Mouse (Mus musculus): ENCODE measurements around the gene Gm4792. TPM values are rescaled to one million over a fixed set of nuclear protein-coding genes. Genes with fewer than 3 reads are reported as not detected.

Gene Gm4792
- polyA plus RNA-seq, 1 experiment from 2014 or later: not detected

DNA sequence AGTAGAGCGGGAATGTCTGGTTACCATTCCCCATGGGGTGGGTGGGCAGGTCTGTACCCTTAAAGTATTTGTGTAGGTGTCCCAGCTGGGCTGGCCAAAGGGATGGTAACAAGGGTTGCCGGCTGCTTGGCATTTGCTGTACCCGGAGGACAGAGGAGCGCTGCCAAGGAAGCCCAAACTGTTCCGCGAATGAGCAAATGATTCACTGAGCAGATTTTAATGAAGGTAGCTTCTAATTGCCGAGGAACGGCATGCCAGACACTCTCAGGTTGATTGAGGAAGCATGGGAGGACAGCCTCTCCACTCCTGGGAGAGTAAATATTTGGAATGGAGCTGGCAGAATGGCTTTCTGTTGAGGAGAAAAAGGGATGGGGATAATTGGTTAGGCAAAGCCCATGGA is 16.3 kb downstream of the Gm4792 start:
- WGBS: 92% methylated on average over 8 of the region's 8 CpGs

DNA sequence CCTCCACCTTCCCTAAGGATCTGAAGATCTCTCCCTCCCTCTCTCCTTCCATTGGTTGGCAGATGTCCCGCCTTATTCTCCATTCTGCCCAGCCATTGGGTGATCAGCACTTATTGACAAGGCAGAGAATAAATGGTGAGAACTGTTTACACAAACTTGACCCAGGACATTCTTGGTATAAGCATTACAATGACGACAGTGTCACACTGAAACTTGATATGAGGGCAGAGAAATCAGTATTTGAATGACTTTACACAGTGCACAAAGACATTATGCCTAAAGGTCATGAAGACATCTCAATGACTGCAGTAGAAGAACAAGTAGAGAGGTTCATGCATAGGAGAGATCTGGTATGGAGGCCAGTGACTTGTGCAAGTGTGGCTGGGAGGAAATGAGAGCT is 22.0 kb downstream of the Gm4792 start:
- H3K27me3 ChIP-seq (ENCODE audit: control insufficient read depth, insufficient read depth, low read length): no peaks in the 10 kb centered on the region
- WGBS: 59% methylated on average over 2 of the region's 2 CpGs
- no peak overlapping the region for H3K27ac ChIP-seq (ENCODE audit: low read depth, low read length)
- no peak overlapping the region for H3K9ac ChIP-seq (ENCODE audit: low read length)
- H3K9me3 ChIP-seq (ENCODE audit: control insufficient read depth, low read length): no peaks in the 10 kb centered on the region
- no peaks in the 10 kb centered on the region for H3K4me1 ChIP-seq (ENCODE audit: control insufficient read depth, insufficient read depth, low read length)
- H3K36me3 ChIP-seq (ENCODE audit: control insufficient read depth, insufficient read depth, low read length): no peaks in the 10 kb centered on the region
- no peak overlapping the region for H3K4me3 ChIP-seq (ENCODE audit: low read depth, low read length)
- ATAC-seq (ENCODE audit: low FRiP score) (no peak), DNase-seq (ENCODE audit: low spot score, missing footprints) (no peak)
- no peak overlapping the region for H3K4me2 ChIP-seq

More for the DNA sequence above, 16.3 kb downstream of the Gm4792 start:
- no peak for ATAC-seq (ENCODE audit: low FRiP score)
- Histone ChIP-seq H3K4me3 (ENCODE audit: low read depth, low read length) (no peak overlapping the region), H3K9me3 (ENCODE audit: control insufficient read depth, low read length) (no peaks in the 10 kb centered on the region), H3K4me2 (no peak overlapping the region), H3K9ac (ENCODE audit: low read length) (no peak overlapping the region), H3K36me3 (ENCODE audit: control insufficient read depth, insufficient read depth, low read length) (no peaks in the 10 kb centered on the region), H3K27ac (ENCODE audit: low read depth, low read length) (no peak overlapping the region), H3K4me1 (ENCODE audit: control insufficient read depth, insufficient read depth, low read length) (no peaks in the 10 kb centered on the region), H3K27me3 (ENCODE audit: control insufficient read depth, insufficient read depth, low read length) (no peaks in the 10 kb centered on the region)
- DNase-seq (ENCODE audit: low spot score, missing footprints): no peak

DNA sequence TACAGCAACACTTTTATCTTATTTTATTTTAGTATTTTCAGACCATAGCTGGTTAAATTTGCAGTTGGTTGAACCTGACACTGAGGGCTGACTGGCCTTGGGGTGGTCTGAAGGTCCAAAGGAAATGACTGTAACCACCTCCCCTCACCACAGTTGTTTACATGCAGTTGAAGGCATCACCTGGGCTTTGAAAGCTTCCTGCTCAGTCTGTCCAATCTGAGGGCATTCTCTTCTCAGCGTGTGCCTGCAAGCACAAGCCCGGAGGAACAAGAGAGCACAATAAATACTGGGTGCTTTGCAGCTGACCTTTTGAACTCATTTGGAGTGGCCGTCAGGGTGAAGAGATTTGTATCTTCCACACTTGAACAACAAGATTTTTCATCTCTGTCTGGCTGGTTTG is 23.2 kb downstream of the Gm4792 start:
- H3K4me2 ChIP-seq: no peak overlapping the region
- H3K36me3 ChIP-seq (ENCODE audit: control insufficient read depth, insufficient read depth, low read length): no peaks in the 10 kb centered on the region
- H3K9me3 ChIP-seq (ENCODE audit: control insufficient read depth, low read length): no peaks in the 10 kb centered on the region
- H3K9ac ChIP-seq (ENCODE audit: low read length): no peak overlapping the region
- no peak for ATAC-seq (ENCODE audit: low FRiP score)
- no peak overlapping the region for H3K27ac ChIP-seq (ENCODE audit: low read depth, low read length)
- H3K4me3 ChIP-seq (ENCODE audit: low read depth, low read length): no peak overlapping the region
- no peaks in the 10 kb centered on the region for H3K4me1 ChIP-seq (ENCODE audit: control insufficient read depth, insufficient read depth, low read length)
- DNase-seq (ENCODE audit: low spot score, missing footprints): no peak
- H3K27me3 ChIP-seq (ENCODE audit: control insufficient read depth, insufficient read depth, low read length): no peaks in the 10 kb centered on the region
- WGBS: 32% methylated on average over 3 of the region's 3 CpGs

DNA sequence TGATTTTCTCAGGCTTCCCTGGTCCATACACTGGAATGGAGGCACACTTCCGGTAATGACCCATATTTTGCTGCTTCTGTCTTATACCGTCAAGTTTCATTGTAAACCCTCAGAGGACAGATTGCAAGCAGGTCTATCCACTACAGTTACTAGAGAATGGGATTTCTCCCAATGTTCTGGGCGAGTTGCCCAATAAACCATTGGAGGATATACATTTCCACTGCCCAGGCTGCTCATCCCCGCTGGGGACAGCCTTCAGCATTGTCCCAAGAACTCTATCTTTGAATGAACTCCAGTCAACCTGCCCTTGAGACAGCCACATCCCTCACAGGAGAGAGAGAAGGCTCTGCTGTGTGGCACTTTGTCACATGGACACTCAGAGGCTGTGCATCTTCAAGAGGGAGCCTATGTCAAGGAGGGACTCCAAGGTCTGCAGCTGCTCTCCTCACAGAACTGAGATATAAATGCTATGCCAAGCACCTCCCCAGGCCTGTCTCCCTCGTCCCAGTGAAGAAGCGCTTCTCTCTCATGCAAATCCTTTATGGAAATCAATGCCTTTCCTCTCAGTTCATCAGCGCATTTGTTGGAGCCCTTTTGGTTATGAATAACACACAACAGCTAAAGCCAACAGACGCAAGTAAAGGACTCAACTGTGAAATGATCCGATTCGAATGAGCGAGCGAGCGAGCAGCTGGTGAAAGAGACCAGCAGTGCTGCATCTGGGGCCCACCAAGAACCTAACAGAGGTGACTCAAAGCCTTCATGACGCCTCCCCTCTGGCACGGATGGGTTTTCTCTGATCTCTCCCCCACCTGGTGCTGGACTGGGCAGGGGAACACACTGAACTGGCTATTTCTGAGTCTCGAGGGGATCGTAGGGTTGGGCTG is 32.6 kb downstream of the Gm4792 start:
- H3K9ac ChIP-seq (ENCODE audit: low read length): peak overlapping the region; percentile 12; the same call in 1 of the 2 replicates
- no peak for ATAC-seq (ENCODE audit: low FRiP score)
- WGBS: 65% methylated on average over 17 of the region's 17 CpGs

DNA sequence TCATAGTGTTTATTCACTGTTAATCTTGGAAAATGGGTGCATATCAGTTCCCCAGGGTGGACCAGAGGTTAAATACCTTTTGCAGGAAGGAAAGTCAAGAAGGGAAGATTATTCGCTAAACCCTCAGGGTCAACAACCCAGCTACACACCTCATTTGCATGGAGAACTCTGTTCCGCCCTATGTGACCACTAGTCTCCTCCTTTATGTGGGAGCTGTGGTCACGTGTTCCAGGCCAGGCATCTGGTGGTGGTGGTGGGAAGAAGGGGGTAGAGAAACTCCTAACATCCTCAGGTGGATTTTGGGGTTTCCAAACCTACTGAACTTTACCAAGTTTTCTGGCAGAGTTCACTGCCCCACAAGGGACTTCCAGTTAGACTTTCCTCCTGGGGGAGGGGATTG is 35.3 kb downstream of the Gm4792 start:
- Histone ChIP-seq H3K27ac (ENCODE audit: low read depth, low read length) (no peak overlapping the region), H3K4me2 (no peak overlapping the region), H3K4me1 (ENCODE audit: control insufficient read depth, insufficient read depth, low read length) (0 out of 2 replicates have a peak, but pooled peaks cover 2% of the 10 kb centered on the region), H3K27me3 (ENCODE audit: control insufficient read depth, insufficient read depth, low read length) (no peaks in the 10 kb centered on the region), H3K4me3 (ENCODE audit: low read depth, low read length) (no peak overlapping the region), H3K36me3 (ENCODE audit: control insufficient read depth, insufficient read depth, low read length) (no peaks in the 10 kb centered on the region), H3K9me3 (ENCODE audit: control insufficient read depth, low read length) (no peaks in the 10 kb centered on the region), H3K9ac (ENCODE audit: low read length) (no peak overlapping the region)
- ATAC-seq (ENCODE audit: low FRiP score) (no peak), DNase-seq (ENCODE audit: low spot score, missing footprints) (no peak)
- 75% methylated on average over 3 of the region's 3 CpGs for WGBS

More for the DNA sequence above, 32.6 kb downstream of the Gm4792 start:
- Histone ChIP-seq H3K4me1 (ENCODE audit: control insufficient read depth, insufficient read depth, low read length) (0 out of 2 replicates have a peak, but pooled peaks cover 2% of the 10 kb centered on the region), H3K4me3 (ENCODE audit: low read depth, low read length) (no peak overlapping the region), H3K4me2 (no peak overlapping the region), H3K27me3 (ENCODE audit: control insufficient read depth, insufficient read depth, low read length) (no peaks in the 10 kb centered on the region), H3K27ac (ENCODE audit: low read depth, low read length) (no peak overlapping the region), H3K36me3 (ENCODE audit: control insufficient read depth, insufficient read depth, low read length) (no peaks in the 10 kb centered on the region), H3K9me3 (ENCODE audit: control insufficient read depth, low read length) (0 out of 2 replicates have a peak, but pooled peaks cover 2% of the 10 kb centered on the region)
- no peak for DNase-seq (ENCODE audit: low spot score, missing footprints)

DNA sequence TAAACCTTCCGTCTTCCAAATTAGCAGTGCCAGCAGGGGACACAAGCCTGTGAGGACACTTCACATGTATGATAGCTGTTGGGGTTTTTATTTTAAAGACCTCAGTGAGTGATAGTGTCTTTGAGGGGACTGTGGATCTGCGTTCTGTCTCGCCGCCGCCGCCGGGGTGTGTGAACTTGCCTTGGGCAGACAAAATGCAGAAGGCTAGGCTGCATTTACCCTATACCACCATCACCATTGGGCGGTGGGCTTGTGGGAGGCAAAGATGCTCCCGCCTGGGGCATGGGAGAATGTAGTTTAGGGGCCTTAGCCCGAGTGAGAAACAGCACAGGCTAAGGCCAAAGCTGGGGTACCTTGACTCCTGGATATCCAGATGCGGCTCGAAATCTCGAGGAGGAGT is 35.9 kb downstream of the Gm4792 start:
- Histone ChIP-seq H3K4me3 (ENCODE audit: low read depth, low read length) (no peak overlapping the region), H3K4me1 (ENCODE audit: control insufficient read depth, insufficient read depth, low read length) (0 out of 2 replicates have a peak, but pooled peaks cover 2% of the 10 kb centered on the region), H3K27me3 (ENCODE audit: control insufficient read depth, insufficient read depth, low read length) (no peaks in the 10 kb centered on the region), H3K36me3 (ENCODE audit: control insufficient read depth, insufficient read depth, low read length) (no peaks in the 10 kb centered on the region), H3K9ac (ENCODE audit: low read length) (no peak overlapping the region), H3K27ac (ENCODE audit: low read depth, low read length) (no peak overlapping the region), H3K4me2 (no peak overlapping the region), H3K9me3 (ENCODE audit: control insufficient read depth, low read length) (no peaks in the 10 kb centered on the region)
- DNase-seq (ENCODE audit: low spot score, missing footprints): no peak
- 90% methylated on average over 13 of the region's 13 CpGs for WGBS
- no peak for ATAC-seq (ENCODE audit: low FRiP score)

DNA sequence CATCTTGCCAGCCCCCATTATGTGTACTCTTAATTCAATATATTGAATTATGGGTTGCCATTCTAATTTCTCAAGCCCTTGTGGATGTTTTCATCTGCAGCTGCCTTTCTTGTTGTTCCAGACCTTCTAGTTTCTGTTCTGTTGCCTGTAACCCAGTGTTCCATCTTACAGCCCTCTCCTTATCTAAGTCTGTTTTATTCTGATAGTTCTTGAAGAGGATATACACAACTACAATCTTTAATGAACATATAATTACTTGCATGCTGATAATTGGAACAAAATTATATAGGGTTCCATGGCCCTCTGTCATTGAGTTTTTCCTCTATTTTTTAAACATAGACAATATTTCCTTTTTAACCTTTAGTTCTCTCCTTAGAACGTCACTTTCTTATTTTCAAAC is 38.0 kb downstream of the Gm4792 start:
- no peak overlapping the region for H3K9ac ChIP-seq (ENCODE audit: low read length)
- no peak for DNase-seq (ENCODE audit: low spot score, missing footprints)

DNA sequence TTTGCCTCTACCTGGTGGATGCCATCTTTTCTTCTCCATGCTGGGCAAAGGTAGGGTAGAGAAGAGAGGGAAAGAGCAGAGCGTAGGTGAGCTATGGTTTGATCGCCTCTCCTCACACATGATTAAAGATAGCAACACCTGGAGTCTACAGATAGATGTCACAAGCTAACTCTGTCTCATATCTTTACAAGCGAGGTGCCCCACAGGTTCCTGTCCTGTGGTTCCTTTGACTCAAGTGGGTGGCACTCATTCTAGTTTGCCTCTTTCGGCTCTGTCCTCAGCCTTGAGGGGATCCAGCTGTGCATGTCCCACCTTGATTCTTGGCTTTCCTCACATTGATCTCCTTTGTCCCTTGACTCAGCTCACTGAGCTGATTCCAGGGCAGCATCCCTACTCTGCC is 42.0 kb downstream of the Gm4792 start:
- H3K4me3 ChIP-seq (ENCODE audit: low read depth, low read length): no peak overlapping the region
- DNase-seq (ENCODE audit: low spot score, missing footprints) (no peak), ATAC-seq (ENCODE audit: low FRiP score) (no peak)
- no peaks in the 10 kb centered on the region for H3K9me3 ChIP-seq (ENCODE audit: control insufficient read depth, low read length)
- H3K36me3 ChIP-seq (ENCODE audit: control insufficient read depth, insufficient read depth, low read length): no peaks in the 10 kb centered on the region
- H3K27ac ChIP-seq (ENCODE audit: low read depth, low read length): no peak overlapping the region
- 97% methylated on average over 4 of the region's 4 CpGs for WGBS
- H3K27me3 ChIP-seq (ENCODE audit: control insufficient read depth, insufficient read depth, low read length): no peaks in the 10 kb centered on the region
- no peak overlapping the region for H3K4me2 ChIP-seq
- no peak overlapping the region for H3K9ac ChIP-seq (ENCODE audit: low read length)
- no peaks in the 10 kb centered on the region for H3K4me1 ChIP-seq (ENCODE audit: control insufficient read depth, insufficient read depth, low read length)

More for the DNA sequence above, 38.0 kb downstream of the Gm4792 start:
- no peaks in the 10 kb centered on the region for H3K9me3 ChIP-seq (ENCODE audit: control insufficient read depth, low read length)
- H3K4me2 ChIP-seq: no peak overlapping the region
- 76% methylated on average over 1 of the region's 1 CpGs for WGBS
- H3K4me1 ChIP-seq (ENCODE audit: control insufficient read depth, insufficient read depth, low read length): no peaks in the 10 kb centered on the region
- H3K27ac ChIP-seq (ENCODE audit: low read depth, low read length): no peak overlapping the region
- no peaks in the 10 kb centered on the region for H3K27me3 ChIP-seq (ENCODE audit: control insufficient read depth, insufficient read depth, low read length)
- no peaks in the 10 kb centered on the region for H3K36me3 ChIP-seq (ENCODE audit: control insufficient read depth, insufficient read depth, low read length)
- ATAC-seq (ENCODE audit: low FRiP score): no peak
- no peak overlapping the region for H3K4me3 ChIP-seq (ENCODE audit: low read depth, low read length)

DNA sequence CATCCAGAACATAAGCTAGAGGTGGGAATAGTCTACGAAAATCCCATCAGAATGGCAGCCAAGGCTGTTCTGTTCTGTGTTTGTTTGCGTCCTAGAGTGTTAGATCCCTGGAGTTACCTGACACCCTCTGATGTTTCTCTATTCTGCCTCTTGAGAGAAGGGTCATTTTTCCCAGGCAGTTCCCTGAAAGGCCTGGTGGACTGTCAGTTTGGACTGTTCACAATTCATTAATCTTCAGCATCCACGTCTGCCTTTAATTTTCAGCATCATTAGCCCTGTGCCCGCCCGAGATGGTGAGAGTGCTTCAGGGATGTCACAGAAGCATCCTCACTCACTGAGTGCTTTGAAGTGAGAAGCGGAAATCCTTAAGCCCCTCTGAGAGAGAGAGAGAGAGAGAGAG is 42.8 kb downstream of the Gm4792 start:
- no peak overlapping the region for H3K4me3 ChIP-seq (ENCODE audit: low read depth, low read length)
- 65% methylated on average over 6 of the region's 6 CpGs for WGBS
- no peaks in the 10 kb centered on the region for H3K4me1 ChIP-seq (ENCODE audit: control insufficient read depth, insufficient read depth, low read length)
- no peaks in the 10 kb centered on the region for H3K27me3 ChIP-seq (ENCODE audit: control insufficient read depth, insufficient read depth, low read length)
- no peak overlapping the region for H3K9ac ChIP-seq (ENCODE audit: low read length)
- ATAC-seq (ENCODE audit: low FRiP score) (no peak), DNase-seq (ENCODE audit: low spot score, missing footprints) (no peak)
- no peaks in the 10 kb centered on the region for H3K36me3 ChIP-seq (ENCODE audit: control insufficient read depth, insufficient read depth, low read length)
- no peak overlapping the region for H3K27ac ChIP-seq (ENCODE audit: low read depth, low read length)
- no peak overlapping the region for H3K4me2 ChIP-seq
- H3K9me3 ChIP-seq (ENCODE audit: control insufficient read depth, low read length): no peaks in the 10 kb centered on the region
